Comparison of ENCODE assay signal across 8 mouse cellular contexts in the genomic region with DNA sequence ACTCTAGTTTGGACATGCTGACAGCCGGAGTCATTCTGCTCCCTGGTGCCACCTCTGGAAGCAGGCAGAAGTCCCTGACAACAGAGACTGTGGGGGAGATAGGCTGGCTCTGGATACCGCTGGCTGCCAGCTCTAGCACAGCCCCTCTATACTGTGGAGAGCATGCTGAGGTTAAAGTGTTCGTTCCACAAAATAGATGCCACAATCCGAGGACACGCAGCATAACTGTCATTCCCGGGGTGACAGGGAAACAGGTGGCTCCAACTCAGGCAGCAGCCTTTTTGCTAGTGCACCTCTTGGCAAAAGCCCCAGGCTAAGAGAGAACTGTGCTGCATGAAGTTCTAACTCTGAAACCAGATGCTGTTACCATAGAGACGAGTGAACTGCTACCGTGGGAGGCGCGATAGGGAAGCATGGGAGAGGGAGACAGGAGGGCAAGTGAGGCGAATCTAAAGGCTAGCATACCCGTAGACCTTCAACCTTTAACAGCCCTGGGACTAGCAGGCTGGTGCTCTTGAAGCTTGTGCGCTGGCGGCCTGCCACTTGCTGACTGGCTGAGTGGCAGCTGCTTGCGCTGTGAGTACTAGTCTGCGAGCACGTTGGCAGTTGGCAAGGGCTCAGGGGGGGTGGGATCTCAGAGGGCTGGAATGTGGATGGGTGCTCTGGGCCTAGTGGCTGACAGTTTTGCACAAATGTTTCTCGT. TPM values are rescaled to one million over a fixed set of nuclear protein-coding genes. Genes with fewer than 3 reads are reported as not detected.
DNase-seq lines count a peak whose midpoint lies in the region; ATAC-seq and TF ChIP-seq lines count a peak whose summit lies in the region.

No protein-coding gene starts in this region.

- H3K27me3 ChIP-seq in embryonic facial prominence, embryonic 12.5 days, result no peaks in the 10 kb centered on the region
- no peaks in the 10 kb centered on the region for H3K27me3 ChIP-seq in heart, adult 2 months (ENCODE audit: control insufficient read depth, insufficient read depth, low read length)
- H3K27me3 ChIP-seq in kidney, adult 2 months (replicated peaks; ENCODE audit: control insufficient read depth, insufficient read depth, low read length), result no peaks in the 10 kb centered on the region
- no peaks in the 10 kb centered on the region; the same call in 1 of the 2 replicates for H3K27me3 ChIP-seq in midbrain, embryonic 15.5 days (replicated peaks)
- no peaks in the 10 kb centered on the region for H3K27me3 ChIP-seq in stomach, postnatal 0 days (ENCODE audit: control insufficient read depth, insufficient read depth, low read length)

- intact Hi-C loops in heart, adult 2 months (cut with DNase I), result loop anchor here (2.0 to 10.0 kb wide), 4 partner anchors 53 to 291 kb away; no protein-coding TSS in a partner anchor
- intact Hi-C loops in left cerebral cortex, postnatal 36 days (cut with DNase I), result loop anchor here (2.0 to 5.0 kb wide), 5 partner anchors 42 to 455 kb away; a partner anchor contains a TSS

- 39% methylated on average over 18 of the region's 18 CpGs for WGBS in embryonic facial prominence, embryonic 12.5 days
- 37% methylated on average over 18 of the region's 18 CpGs for WGBS in heart, adult 2 months
- WGBS in kidney, adult 2 months, result 22% methylated on average over 18 of the region's 18 CpGs
- WGBS in midbrain, embryonic 15.5 days, result 27% methylated on average over 18 of the region's 18 CpGs
- 53% methylated on average over 18 of the region's 18 CpGs for WGBS in stomach, postnatal 0 days

- no peak overlapping the region for H3K27ac ChIP-seq in embryonic facial prominence, embryonic 12.5 days
- H3K27ac ChIP-seq in heart, adult 2 months, result peak overlapping the region; percentile 81
- peak overlapping the region; percentile 70; the same call in 1 of the 2 replicates for H3K27ac ChIP-seq in kidney, adult 2 months (ENCODE audit: insufficient read depth, low read depth, low read length)
- peak overlapping the region; percentile 44; the same call in 1 of the 2 replicates for H3K27ac ChIP-seq in midbrain, embryonic 15.5 days
- H3K27ac ChIP-seq in stomach, postnatal 0 days (replicated peaks), result no peak overlapping the region

- no peak overlapping the region for H3K4me3 ChIP-seq in embryonic facial prominence, embryonic 12.5 days
- peak overlapping the region; percentile 6; the same call in 1 of the 2 replicates for H3K4me3 ChIP-seq in heart, adult 2 months
- no peak overlapping the region for H3K4me3 ChIP-seq in kidney, adult 2 months (ENCODE audit: insufficient read depth, low read depth, low read length)
- no peak overlapping the region for H3K4me3 ChIP-seq in midbrain, embryonic 15.5 days
- H3K4me3 ChIP-seq in stomach, postnatal 0 days (ENCODE audit: low read depth, low read length), result no peak overlapping the region

- peak; percentile 87 for DNase-seq in adrenal gland, postnatal 10 days
- peak; percentile 79 to 89 for DNase-seq in heart, adult 2 months
- peak; percentile 98 for DNase-seq in kidney, adult 2 months
- peak; percentile 76 to 78 for DNase-seq in left cerebral cortex, postnatal 36 days (ENCODE audit: low spot score in 2 of 2)
- DNase-seq in stomach, postnatal 0 days (ENCODE audit: low spot score), result peak; percentile 58
- DNase-seq in spleen, postnatal 36 days (ENCODE audit: low spot score in 2 of 2), result no peak

- peak overlapping the region; percentile 23 for H3K4me2 ChIP-seq in embryonic facial prominence, embryonic 12.5 days (replicated peaks)
- peak overlapping the region; percentile 41 for H3K4me2 ChIP-seq in midbrain, embryonic 15.5 days
- H3K4me2 ChIP-seq in stomach, postnatal 0 days (replicated peaks; ENCODE audit: low read depth), result no peak overlapping the region; the same call in 1 of the 2 replicates

- TF ChIP-seq POLR2A in heart, adult 2 months (IDR thresholded peaks at IDR 0.05; ENCODE audit: insufficient read depth, low read depth, low read length), result 0 out of 2 replicates have a peak, but pooled peaks have one; percentile 31
- TF ChIP-seq POLR2A in kidney, adult 2 months (IDR thresholded peaks at IDR 0.05; ENCODE audit: low read depth, low read length), result no peak

- TF ChIP-seq EP300 in heart, adult 2 months (IDR thresholded peaks at IDR 0.05; ENCODE audit: insufficient read depth, low read depth, low read length), result peak; percentile 42; the same call in 1 of the 2 replicates
- TF ChIP-seq EP300 in stomach, postnatal 0 days (optimal IDR thresholded peaks at IDR 0.05), result no peak

- H3K9ac ChIP-seq in embryonic facial prominence, embryonic 12.5 days, result no peak overlapping the region
- 0 out of 2 replicates have a peak overlapping the region, but pooled peaks have one; percentile 5 for H3K9ac ChIP-seq in heart, adult 2 months (ENCODE audit: low read depth, low read length)
- H3K9ac ChIP-seq in midbrain, embryonic 15.5 days, result no peak overlapping the region
- no peak overlapping the region for H3K9ac ChIP-seq in stomach, postnatal 0 days (ENCODE audit: low read length)

- TF ChIP-seq CTCF in heart, adult 2 months (IDR thresholded peaks at IDR 0.05), result peak; percentile 51
- peak; percentile 43 for TF ChIP-seq CTCF in kidney, adult 2 months (conservative IDR thresholded peaks at IDR 0.05; ENCODE audit: insufficient read depth, insufficient read length, low read depth, low read length)
- peak; percentile 45 for TF ChIP-seq CTCF in stomach, postnatal 0 days (IDR thresholded peaks at IDR 0.05; ENCODE audit: low read depth)

- ATAC-seq in embryonic facial prominence, embryonic 12.5 days (ENCODE audit: insufficient number of reproducible peaks, insufficient read depth, low FRiP score, low TSS enrichment), result peak; percentile 68
- peak; percentile 86 for ATAC-seq in midbrain, embryonic 15.5 days (replicated peaks)
- 0 out of 2 replicates have a peak, but pooled peaks have one; percentile 39 for ATAC-seq in stomach, postnatal 0 days (ENCODE audit: low FRiP score, low TSS enrichment)

- no peaks in the 10 kb centered on the region for H3K36me3 ChIP-seq in embryonic facial prominence, embryonic 12.5 days
- no peaks in the 10 kb centered on the region for H3K36me3 ChIP-seq in heart, adult 2 months (ENCODE audit: control insufficient read depth, insufficient read depth, low read length)
- no peaks in the 10 kb centered on the region for H3K36me3 ChIP-seq in kidney, adult 2 months (ENCODE audit: control insufficient read depth, insufficient read depth, low read length)
- H3K36me3 ChIP-seq in midbrain, embryonic 15.5 days (replicated peaks), result no peaks in the 10 kb centered on the region
- no peaks in the 10 kb centered on the region for H3K36me3 ChIP-seq in stomach, postnatal 0 days (ENCODE audit: control insufficient read depth, insufficient read depth, low read length)

- no peaks in the 10 kb centered on the region for H3K79me2 ChIP-seq in heart, adult 2 months (replicated peaks; ENCODE audit: control insufficient read depth, insufficient read depth, low read length)

- H3K4me1 ChIP-seq in embryonic facial prominence, embryonic 12.5 days, result peaks cover 27% of the 10 kb centered on the region
- peaks cover 9% of the 10 kb centered on the region for H3K4me1 ChIP-seq in heart, adult 2 months (ENCODE audit: control insufficient read depth, insufficient read depth, low read length)
- H3K4me1 ChIP-seq in kidney, adult 2 months (ENCODE audit: control insufficient read depth, insufficient read depth, low read length), result peaks cover 25% of the 10 kb centered on the region
- H3K4me1 ChIP-seq in midbrain, embryonic 15.5 days, result peaks cover 25% of the 10 kb centered on the region
- peaks cover 3% of the 10 kb centered on the region; the same call in 1 of the 2 replicates for H3K4me1 ChIP-seq in stomach, postnatal 0 days (replicated peaks; ENCODE audit: control insufficient read depth, insufficient read depth)

- H3K9me3 ChIP-seq in embryonic facial prominence, embryonic 12.5 days, result no peaks in the 10 kb centered on the region
- no peaks in the 10 kb centered on the region for H3K9me3 ChIP-seq in midbrain, embryonic 15.5 days
- H3K9me3 ChIP-seq in stomach, postnatal 0 days (ENCODE audit: control insufficient read depth, low read length), result no peaks in the 10 kb centered on the region

RNA-seq across cellular contexts. Expression of a gene that starts 42.9 kb away (rescaled TPM):
- 100 to 1,000 TPM in 1 of 2 experiments, 10 to 100 TPM in 1; 99.5 to 108 TPM for total RNA-seq in adrenal gland, postnatal 10 days (2021)
- polyA plus RNA-seq in embryonic facial prominence, embryonic 12.5 days (2016; fragmentation: Nextera tagmentation; extraction: Ambion mirVana), result 2.8 and 4.6 TPM in 2 replicates
- total RNA-seq in heart, adult 2 months (2021), result 10 to 100 TPM; 19.4 to 25.5 TPM
- polyA plus RNA-seq in heart, adult 2 months (2012; rRNA removed), result 4.9 and 9.3 TPM in 2 replicates
- 169 and 195 TPM in 2 replicates for polyA plus RNA-seq in kidney, adult 2 months (2012; rRNA removed)
- total RNA-seq in left cerebral cortex, postnatal 36 days (2021), result 100 to 1,000 TPM; 100 to 126 TPM
- 6.7 and 7.7 TPM in 2 replicates for polyA plus RNA-seq in midbrain, embryonic 15.5 days (2015; fragmentation: Nextera tagmentation; extraction: Ambion mirVana)
- polyA plus RNA-seq in stomach, postnatal 0 days (2015; fragmentation: Nextera tagmentation; extraction: Ambion mirVana), result 6.2 and 6.3 TPM in 2 replicates

Comparison
In these comparisons a context has a peak if more than half of its experiments do, and no peak if none do; other contexts are left out.
1. DNase-seq: peak in adrenal gland, postnatal 10 days (single experiment), heart, adult 2 months (2 of 2), kidney, adult 2 months (single experiment), left cerebral cortex, postnatal 36 days (2 of 2) and stomach, postnatal 0 days (single experiment); none in spleen, postnatal 36 days (0 of 2).
2. H3K27ac ChIP-seq: peak in heart, adult 2 months (single experiment), kidney, adult 2 months (single experiment) and midbrain, embryonic 15.5 days (single experiment); none in embryonic facial prominence, embryonic 12.5 days (single experiment) and stomach, postnatal 0 days (single experiment).
3. RNA of a gene that starts 42.9 kb away (polyA plus RNA-seq): 169 to 195 TPM in kidney, adult 2 months; 6.7 to 7.7 TPM in midbrain, embryonic 15.5 days, 6.2 to 6.3 TPM in stomach, postnatal 0 days, 4.9 to 9.3 TPM in heart, adult 2 months and 2.8 to 4.6 TPM in embryonic facial prominence, embryonic 12.5 days; every median in the first group is over 10 times any median in the second.
4. Peak in every context shown above with its lines, with median percentiles within 50 percentile points of each other: ATAC-seq and CTCF ChIP-seq.